Mouse (Mus musculus) kidney, postnatal 36 days (tissue): Measurements from ENCODE around the gene Kctd20.
A peak's percentile ranks its signal among the peaks of the same experiment; 100 is the strongest.
"Not testable (repeated sequence)": the region's sequence is repeated elsewhere in the genome, so short reads cannot be mapped to it uniquely, and the experiment has no call there.

Experiments used
- DNase-seq, 2 experiments: peaks; one replicate each; pipeline ENCODE4 v3.0.0; 2021 to 2022; ENCODE audit warnings: mixed read lengths in 2 of 2

The Kctd20 gene

GRCm38 (mm10) chr17:28987713-28988112 lies 36.0 kb downstream of the Kctd20 start:
- peak; percentile 23 to 64 for DNase-seq

- DNase-seq, result no peak
These were observed 36.5 kb downstream of the Kctd20 start for GRCm38 (mm10) chr17:28988291-28988690.

- no peak for DNase-seq
These were observed 37.2 kb downstream of the Kctd20 start for GRCm38 (mm10) chr17:28988996-28989395.

GRCm38 (mm10) chr17:28990060-28990459 lies 38.3 kb downstream of the Kctd20 start:
- no peak for DNase-seq

- no peak for DNase-seq
These were observed 39.5 kb downstream of the Kctd20 start for GRCm38 (mm10) chr17:28991286-28991685.

- DNase-seq, result peak; percentile 85 to 87
These were observed 40.4 kb downstream of the Kctd20 start for GRCm38 (mm10) chr17:28992105-28992504.

GRCm38 (mm10) chr17:28993004-28993403 lies 41.3 kb downstream of the Kctd20 start:
- DNase-seq, result not testable (repeated sequence)

GRCm38 (mm10) chr17:28994615-28995014 lies 42.9 kb downstream of the Kctd20 start:
- DNase-seq, result no peak

- no peak for DNase-seq
These were observed 48.7 kb downstream of the Kctd20 start for GRCm38 (mm10) chr17:29000465-29000864.

GRCm38 (mm10) chr17:29003740-29004139 lies 52.0 kb downstream of the Kctd20 start:
- DNase-seq, result no peak

- no peak for DNase-seq
These were observed 53.3 kb downstream of the Kctd20 start for GRCm38 (mm10) chr17:29005002-29005401.

- peak in 1 of 2 experiments; percentile 16 for DNase-seq
These were observed 55.1 kb downstream of the Kctd20 start for GRCm38 (mm10) chr17:29006812-29007211.

GRCm38 (mm10) chr17:29007243-29007640 lies 55.5 kb downstream of the Kctd20 start:
- DNase-seq, result no peak

GRCm38 (mm10) chr17:29007641-29008325 lies 56.0 kb downstream of the Kctd20 start, which contains the start of gene Stk38:
Gene Stk38, minus strand, starts transcription at chr17:29007995.
- peak; percentile 90 to 95 for DNase-seq

- DNase-seq, result no peak
These were observed 56.5 kb downstream of the Kctd20 start for GRCm38 (mm10) chr17:29008326-29008650.

- no peak for DNase-seq
These were observed 57.4 kb downstream of the Kctd20 start for GRCm38 (mm10) chr17:29009181-29009580.

- no peak for DNase-seq
These were observed 62.5 kb downstream of the Kctd20 start for GRCm38 (mm10) chr17:29014235-29014634.

GRCm38 (mm10) chr17:29015638-29016037 lies 63.9 kb downstream of the Kctd20 start:
- DNase-seq, result peak; percentile 51 to 72

- no peak for DNase-seq
These were observed 65.0 kb downstream of the Kctd20 start for GRCm38 (mm10) chr17:29016705-29017104.

- DNase-seq, result peak in 1 of 2 experiments; percentile 49
These were observed 66.7 kb downstream of the Kctd20 start for GRCm38 (mm10) chr17:29018292-29018984.
